Mouse (Mus musculus) G1E (cell line): ENCODE measurements around the gene Magohb.

Source experiments
- CTCF ChIP-seq: IDR thresholded peaks from 2 replicates; pipeline ENCODE4 v1.5.1; 2012; ENCODE audit warnings: low read depth, low read length, inconsistent platforms, mixed read lengths
- GATA1 ChIP-seq: IDR thresholded peaks from 2 replicates; pipeline ENCODE4 v1.6.1; 2012; ENCODE audit warnings: borderline replicate concordance, low read length, inconsistent platforms, mixed read lengths

- TF ChIP-seq CTCF (no peak), GATA1 (no peak)
Observed at GRCm38 (mm10) chr6:131262009-131262408, 31.0 kb downstream of the Magohb start.
